Mouse (Mus musculus): ENCODE results near the gene Lbp. TPM values are rescaled to one million over a fixed set of nuclear protein-coding genes. Genes with fewer than 3 reads are reported as not detected.

Lbp gene
- 1 to 10 TPM in 1 of 2 experiments, under 1 TPM in 1; 0.86 to 2.8 TPM for total RNA-seq (2021)
- long read RNA-seq, partial matches to known transcripts, result 1 of 4 reads
- long read RNA-seq, other reads (novel, unspliced or antisense), result 0 of 4 reads

DNA sequence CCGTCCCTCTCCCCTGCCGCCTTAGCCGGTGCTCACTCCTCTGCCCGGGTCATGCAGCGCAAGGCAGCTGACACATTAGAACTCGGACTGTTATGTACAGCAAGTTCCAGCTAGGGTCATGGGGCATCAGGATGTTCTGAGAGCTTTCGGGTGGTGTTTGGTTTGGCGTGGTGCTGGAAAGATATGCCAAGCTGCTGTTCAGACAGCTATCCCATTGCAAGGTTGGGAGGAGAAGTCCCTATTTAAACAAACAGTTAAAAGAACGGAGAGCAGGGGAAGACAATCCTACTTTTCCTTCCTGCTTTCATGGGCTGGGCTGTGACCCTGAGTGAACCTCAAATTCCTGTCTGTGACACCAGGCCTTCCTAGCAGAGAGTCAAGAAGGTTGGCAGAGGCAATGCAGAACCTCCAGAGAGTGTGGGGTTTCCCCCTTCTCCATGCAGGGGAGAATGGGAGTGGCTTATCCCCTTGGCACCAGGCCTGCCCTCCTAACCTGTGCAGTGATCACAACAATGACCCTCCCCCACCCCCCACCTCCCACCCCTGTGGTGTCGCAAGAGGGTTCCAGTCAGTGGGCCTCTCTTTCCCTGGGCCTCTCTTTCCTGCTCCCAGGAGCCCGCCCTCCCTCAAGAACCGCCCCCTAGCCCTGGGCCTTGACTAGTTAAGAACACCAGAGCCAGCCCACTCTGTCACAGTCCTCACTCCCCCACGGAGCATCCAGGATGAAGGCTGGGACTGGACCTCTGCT is at the start of gene Lbp:
TSS of gene Lbp (plus strand) at position 546 of the 748 bp plus-strand sequence.
- no peak for DNase-seq (ENCODE audit: low spot score in 2 of 2)

DNA sequence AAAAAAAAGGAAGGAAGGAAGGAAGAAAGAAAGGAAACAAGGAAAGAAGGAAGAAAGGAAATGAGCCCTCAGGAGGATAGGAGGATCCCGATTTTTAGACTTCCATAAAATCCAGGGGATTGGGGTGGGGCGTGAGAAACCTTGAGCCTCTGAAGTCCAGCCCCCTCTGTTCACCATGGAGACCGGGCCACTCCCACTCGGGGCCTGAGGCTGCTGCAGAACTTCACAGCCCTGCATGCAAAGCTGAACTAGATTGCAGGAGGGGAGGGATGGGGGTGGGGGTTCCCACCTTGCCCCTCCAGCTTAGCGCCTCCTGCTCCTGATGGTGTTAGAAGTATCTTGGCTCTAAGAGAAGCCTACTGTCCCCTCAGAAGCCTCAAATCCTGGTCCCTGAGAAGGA is 49.4 kb upstream of the Lbp start:
- DNase-seq (ENCODE audit: low spot score in 2 of 2), result no peak

DNA sequence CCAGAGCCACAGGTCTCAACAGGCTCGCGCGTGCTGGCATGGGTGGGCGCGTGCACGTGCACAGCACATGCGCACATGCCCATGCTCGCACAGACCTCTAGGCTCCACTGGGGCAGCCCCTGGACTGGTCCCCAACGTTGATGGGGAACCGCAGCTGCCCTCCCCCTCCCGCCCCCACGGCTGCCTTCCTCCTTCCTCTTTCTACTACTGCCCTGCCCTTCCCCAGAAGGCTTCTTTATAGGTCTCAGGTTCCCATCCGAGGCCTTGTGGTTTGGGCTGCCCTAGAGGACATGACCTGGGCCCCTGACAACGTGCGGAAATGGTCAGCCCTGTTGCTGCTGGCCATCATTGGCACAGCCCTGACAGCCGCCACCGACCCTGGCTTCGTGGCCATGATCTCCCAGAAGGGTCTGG is 48.3 kb upstream of the Lbp start, which contains the start of gene Bpi:
TSS of gene Bpi (plus strand) at position 90 of the 414 bp plus-strand sequence.
- DNase-seq (ENCODE audit: low spot score in 2 of 2), result no peak

DNA sequence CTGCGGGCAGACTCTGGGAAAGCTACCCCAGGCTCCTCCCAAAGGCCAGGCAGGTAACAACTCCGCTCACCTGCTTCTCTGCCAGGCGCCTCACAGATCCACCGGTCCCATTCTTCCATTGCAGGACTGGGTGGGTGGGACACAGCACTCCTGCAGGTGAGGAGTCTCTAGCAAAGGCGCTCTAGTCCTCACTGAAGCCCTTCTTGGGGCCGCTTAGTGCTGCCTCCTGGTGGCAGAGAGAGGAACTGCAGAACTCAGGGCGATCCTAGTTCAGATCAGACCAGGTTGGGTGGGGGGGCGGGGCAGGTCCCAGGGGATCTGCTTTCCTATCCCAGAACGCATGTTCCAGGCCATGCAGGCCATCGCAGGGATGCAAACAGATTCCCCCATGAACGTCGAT is 47.5 kb upstream of the Lbp start:
- DNase-seq (ENCODE audit: low spot score in 2 of 2), result peak in 1 of 2 experiments; percentile 57

DNA sequence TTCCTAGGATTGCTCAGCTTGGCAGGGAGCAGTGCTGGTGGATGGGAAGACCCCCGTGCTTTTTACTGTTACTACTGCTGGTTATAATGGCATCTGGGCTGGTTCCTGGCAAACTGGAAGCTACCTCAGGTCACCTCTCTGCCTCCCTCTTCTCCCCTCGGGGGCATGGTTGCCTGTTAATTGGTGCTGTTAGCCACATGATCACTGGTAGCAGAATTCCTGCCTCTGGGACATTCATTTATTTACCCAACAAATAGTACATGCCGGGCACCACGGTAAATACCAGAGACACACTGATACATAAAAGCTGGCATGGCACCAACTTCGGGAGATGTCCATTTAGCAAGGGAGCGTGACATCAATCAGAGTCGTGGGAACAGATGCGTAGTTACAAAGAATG is 46.8 kb upstream of the Lbp start:
- no peak for DNase-seq (ENCODE audit: low spot score in 2 of 2)

DNA sequence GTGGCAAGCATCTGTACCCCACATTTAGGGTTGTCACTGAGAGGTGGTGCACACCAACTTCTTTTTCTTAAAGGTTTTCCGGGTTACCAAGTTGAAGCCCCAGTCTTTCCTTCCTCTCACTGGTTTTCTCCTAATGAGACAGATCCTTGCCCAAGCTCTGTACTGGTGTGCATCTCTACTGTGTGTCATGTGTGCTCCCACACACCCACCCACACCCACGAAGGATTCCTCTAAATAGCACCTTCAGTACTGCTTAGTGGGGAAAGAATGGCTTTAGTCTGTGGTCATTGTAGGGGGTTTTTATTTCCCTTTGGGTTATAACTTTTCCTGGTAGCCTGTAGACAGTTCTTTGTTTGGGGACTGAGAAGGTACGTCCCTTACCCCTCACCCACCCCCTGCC is 41.4 kb upstream of the Lbp start:
- peak in 1 of 2 experiments; percentile 21 for DNase-seq (ENCODE audit: low spot score in 2 of 2)

DNA sequence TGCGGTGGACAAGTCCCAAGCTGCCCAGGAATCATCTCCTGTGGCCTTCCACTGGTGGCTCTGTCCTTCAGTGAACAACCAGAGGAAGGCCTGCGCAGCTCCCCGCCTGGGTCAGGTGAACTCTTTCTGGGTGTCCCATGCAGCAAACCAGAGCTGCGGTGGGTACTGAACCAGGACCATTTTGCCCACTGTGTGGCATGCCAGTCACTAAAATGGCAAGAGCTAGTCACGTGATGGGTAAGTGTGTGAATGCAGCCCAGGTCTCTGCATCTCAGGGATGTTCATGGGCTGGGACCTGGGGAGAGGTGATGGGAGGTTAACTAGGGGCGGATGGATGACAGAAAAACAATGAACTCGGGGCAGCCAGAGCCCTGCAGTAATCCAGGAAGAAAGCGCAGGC is 36.3 kb upstream of the Lbp start:
- no peak for DNase-seq (ENCODE audit: low spot score in 2 of 2)

DNA sequence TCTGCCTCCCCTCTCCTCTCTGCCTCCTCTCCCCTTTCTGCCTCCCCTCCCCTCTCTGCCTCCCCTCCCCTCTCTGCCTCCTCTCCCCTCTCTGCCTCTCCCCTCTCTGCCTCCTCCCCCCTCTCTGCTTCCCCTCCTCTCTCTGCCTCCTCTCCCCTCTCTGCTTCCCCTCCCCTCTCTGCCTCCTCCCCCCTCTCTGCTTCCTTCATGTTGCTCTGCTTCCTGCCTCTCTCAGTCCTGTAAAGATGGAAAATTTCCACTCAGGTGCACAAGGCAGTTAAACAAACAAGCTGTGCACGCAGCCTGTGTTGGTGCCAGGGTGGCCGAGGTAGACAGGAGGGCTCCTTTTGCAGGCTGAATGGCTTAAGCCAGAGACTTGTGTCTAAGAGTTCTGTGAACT is 32.6 kb upstream of the Lbp start:
- DNase-seq (ENCODE audit: low spot score in 2 of 2), result no peak

DNA sequence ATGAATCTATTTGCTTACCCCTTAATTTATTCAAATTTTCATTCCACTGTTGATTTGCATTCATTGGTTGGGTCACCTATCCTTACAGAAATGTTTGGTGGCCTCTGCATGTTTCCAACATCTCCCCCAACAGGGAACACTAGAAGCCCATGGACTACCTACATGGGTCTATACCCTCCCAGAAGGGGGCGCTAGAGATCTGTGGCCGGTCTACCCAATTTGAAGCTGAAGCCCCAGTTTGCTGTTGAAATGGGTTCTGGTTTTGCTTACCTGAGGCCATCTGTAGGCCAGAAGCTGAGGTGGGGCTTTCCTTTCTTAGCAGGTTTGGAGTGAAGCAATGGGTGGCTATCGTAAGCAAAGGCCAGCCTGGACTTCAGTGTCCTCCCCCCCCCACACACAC is 30.9 kb upstream of the Lbp start:
- DNase-seq (ENCODE audit: low spot score in 2 of 2), result no peak

DNA sequence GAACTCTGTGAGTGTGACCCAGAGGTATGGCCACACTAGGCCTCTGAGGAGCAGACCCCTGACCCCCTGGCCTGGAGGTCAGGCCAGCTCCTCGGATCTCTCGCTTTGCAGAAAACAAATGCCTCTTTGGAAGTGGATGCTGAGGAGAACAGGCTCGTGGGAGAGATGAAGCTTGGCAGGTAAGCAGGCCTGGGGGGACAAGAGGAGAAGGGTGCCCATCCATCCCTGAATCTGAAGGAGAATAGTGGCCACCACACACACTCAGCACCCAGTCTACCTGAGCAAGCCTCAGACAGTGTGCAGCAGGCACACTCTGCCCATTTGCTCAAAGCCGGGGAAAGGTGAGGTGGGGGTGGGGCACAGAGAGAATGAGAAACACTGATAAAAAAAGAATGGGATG is 30.5 kb upstream of the Lbp start:
- no peak for DNase-seq (ENCODE audit: low spot score in 2 of 2)

DNA sequence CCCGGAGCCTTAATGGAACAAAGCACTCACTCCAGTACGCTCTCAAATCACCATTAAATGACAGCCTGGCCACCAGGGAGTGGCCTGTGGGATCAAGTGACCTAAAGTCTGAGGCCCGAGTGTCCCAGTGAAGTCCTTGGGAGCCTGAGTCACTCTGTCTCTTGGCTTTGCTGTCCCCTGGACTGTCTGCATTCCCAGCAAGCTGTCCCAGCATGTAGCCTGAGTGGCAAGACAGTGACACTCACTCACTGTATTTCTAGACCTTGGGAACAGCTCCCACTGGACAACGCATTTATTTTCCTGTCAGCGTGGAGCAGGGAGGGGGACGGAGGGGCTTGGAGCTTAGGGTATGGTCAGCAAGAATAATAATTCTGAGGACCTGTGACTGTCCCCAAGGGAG is 29.8 kb upstream of the Lbp start:
- no peak for DNase-seq (ENCODE audit: low spot score in 2 of 2)

DNA sequence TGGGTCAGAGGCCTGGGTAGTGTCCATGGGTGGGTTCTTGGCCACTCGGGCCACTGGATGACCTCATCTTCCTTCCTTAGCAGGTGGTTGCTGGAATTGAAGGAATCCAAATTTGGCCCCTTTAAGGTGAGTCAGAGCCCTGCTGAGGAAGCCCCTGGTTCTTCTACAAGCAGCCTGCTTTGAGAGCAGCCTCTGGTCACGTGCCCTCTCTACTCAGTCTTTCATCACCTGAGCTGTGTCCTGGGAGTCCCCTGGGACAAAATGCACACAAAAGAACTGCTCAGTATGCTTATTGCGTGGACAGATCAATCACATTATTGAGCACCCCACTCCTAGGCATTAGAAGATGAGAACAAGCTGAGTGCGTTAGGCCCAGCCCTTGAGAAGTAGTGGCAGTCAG is 29.4 kb upstream of the Lbp start:
- DNase-seq (ENCODE audit: low spot score in 2 of 2), result no peak

DNA sequence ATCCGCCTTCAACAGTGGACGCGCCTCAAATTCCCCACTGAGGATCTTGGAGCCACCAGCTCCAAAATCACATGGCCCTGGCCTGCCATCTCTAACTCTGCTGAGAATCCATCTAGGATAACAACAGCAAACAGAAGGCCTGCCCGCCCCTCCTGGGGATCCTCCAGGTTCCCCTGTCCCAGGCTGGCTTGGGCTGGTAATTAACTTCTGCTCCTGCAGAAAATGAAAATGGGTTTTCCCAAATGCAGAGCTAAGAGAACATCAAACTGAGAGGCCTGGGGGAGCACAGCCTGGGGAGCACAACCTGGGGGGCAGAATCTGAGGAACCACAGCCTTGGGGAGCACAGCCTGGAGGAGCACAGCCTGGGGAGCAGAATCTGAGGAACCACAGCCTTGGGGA is 26.6 kb upstream of the Lbp start:
- no peak for DNase-seq (ENCODE audit: low spot score in 2 of 2)

DNA sequence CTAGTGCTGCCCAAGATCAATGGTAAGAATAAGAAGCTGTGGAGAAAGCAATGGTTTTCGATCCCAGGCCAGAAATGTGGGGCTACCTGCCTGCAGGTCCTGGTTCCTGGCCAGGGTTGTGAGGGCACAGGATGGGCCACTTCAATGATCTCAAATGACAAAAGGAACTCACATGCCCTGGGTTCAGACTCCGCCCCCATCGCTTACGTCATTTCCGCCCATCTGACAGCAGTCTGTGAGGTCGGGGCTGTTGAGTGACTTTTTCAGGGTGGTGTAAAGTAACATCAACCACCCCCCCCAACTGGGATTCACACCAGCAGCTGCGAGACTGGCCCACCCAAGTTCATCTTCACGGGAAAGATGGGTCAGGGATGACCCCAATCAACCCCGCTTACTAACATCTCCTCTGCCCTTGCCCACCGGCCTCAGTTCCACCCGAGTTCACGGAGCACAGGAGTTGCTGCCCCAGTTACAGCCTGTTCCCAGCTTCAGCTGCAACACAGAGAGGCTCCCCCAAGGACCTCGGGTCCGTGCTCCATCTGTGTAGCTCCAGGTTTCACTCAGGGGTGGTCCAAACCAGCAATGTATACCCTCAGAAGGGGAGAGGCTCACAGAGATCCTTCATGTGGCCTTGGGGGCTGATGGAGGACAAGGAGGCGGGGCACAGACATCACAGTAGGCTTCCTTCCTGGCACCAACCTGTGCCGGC is 24.6 kb upstream of the Lbp start:
- DNase-seq (ENCODE audit: low spot score in 2 of 2), result no peak

DNA sequence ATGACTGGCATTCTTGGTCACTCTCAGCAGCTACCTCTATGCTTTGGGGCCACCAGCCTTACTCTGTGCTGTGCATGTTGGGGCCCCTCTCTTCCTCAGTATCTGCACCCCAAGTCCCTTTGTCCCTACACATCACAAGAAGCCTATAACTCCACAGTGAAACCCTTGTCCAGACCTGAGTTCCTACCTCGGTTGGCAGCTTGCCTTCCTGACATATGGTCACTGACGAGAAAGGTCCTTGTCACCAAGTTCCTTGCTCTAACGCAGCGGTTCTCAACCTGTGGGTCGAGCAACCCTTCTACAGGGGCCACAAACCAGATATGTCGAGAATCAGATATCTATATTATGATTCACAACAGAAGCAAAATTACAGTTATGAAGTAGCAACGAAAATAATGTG is 23.2 kb upstream of the Lbp start:
- DNase-seq (ENCODE audit: low spot score in 2 of 2), result no peak

DNA sequence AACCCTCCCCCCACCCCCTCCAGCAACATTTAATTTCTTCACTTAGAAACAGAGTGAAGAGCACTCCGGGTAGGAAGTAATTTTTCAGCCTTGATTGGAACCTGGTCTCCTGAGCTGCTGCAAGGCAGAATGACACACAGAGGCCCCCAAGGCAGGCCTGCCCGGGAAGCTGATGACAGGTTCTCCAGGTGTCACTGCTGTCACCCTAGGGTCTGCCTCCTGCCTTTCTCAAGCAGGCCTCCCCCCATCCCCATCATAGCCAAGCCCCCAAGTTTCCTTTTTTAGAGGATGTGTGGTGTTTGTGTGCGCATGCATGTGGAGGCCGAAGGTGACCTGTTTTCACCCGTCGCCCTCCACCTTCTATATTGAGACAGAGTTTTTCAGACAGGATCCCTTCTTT is 22.5 kb upstream of the Lbp start:
- DNase-seq (ENCODE audit: low spot score in 2 of 2), result no peak

DNA sequence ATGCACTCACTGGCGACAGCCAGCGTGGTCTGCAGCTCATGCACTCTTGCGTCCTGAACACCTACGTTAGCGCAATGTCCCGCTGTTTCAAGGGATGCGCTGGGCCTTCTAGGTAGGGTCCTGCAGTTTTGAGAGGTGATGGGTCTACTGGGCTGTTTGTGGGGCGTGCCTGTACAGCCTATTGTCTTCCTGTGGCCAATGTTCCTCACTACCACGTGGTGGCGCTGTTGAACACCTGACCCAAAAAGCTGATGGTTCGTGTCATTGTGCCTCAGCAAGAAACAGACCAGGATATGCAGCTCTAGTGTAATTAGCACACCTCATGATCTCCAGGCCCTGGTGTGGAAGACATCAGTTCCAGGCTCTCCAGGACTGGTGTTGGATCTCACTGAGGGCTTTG is 21.7 kb upstream of the Lbp start:
- DNase-seq (ENCODE audit: low spot score in 2 of 2), result peak in 1 of 2 experiments; percentile 65

DNA sequence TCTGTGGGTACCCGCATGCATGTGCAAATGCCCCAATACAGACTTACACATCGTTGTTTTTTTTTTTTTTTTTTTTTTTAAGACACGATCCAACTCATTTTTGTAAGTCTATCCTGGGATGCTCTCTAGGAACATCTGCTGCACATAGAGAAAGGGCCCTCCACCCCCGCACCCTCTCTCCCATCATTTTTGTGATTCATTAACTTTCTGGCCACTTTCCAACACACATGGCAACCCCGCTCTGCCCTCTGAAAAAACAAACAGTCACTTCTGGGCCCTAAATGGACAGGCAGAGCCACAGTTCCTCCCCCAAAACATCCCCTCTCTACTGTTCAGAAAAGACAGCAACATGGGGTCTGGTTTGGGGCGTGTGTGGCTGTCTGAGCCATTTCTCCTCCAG is 20.6 kb upstream of the Lbp start:
- peak in 1 of 2 experiments; percentile 39 for DNase-seq (ENCODE audit: low spot score in 2 of 2)

DNA sequence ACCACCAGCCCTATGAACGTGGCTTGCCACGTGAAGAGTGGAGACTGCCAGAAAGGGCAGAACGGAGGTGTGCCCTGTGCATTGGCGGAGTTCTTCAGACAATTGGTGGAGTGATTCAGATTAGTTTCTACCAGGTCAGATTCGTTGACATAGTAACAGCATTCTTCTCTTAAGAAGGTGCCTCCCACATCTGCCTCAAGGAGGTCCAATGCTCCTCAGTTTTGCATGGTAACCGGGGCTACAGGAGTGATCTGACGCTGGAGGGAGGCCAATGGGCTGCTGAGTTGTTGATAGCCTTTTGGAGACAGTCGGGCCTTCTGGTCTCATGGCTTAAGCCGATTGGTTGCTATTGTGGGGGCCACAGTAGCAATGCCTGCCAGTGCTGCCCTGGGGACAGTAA is 10.6 kb upstream of the Lbp start:
- DNase-seq (ENCODE audit: low spot score in 2 of 2), result no peak

DNA sequence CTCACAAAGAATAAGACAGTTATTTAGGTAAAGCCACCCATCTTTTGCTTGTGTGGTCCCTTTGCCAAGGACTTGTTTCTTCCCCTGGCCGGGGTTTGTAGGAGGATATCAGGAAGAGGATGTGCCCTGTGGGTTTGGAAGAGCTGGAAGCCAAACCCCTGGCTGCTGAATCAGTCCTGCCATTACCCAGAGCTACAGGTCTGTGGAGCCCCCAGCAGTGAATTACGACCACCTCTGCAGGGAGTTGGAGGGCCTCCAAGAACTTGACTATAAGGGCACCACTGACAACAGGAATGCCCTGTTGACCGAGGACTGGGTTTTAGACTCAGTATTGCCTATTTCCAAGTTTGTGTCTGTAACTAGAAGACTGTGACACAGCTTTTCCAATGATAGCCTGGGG is 7.1 kb upstream of the Lbp start:
- DNase-seq (ENCODE audit: low spot score in 2 of 2), result no peak

DNA sequence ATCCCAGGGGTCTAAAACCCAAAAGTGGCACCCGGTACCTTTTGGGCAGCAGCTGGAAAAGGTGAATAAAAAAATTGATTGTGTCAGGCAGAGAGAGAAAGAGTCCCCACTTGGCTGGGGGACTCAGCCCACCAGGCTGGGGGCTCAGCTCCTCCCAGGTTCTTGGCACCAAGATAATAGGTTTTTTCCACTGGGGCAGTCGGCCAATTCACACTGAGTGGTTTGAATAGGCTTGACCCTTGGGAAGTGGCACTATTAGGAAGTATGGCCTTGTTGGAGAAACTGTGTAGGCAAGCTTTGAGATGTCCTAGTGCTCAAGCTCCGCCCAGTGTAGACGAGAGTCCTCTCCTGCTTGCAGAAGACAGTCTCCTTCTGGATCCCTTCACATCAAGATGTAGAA is 6.6 kb upstream of the Lbp start:
- no peak for DNase-seq (ENCODE audit: low spot score in 2 of 2)

DNA sequence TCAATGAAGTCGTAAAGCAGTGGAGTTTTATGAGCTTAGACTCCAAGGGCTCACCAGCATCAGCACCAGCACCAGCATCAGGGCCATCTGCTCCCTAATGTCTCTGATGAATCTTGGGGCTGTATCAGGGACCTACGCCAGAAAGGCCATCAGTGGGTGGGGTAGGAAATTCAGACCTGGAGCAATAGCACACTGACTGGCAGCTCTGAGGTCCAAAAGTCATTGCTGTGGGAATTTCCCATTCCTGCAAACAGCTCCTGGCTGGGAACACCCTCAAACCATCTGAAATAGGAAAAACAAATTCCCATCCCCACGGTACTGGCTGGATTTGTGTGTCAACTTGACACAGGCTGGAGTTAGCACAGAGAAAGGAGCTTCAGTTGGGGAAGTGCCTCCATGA is 3.5 kb upstream of the Lbp start:
- DNase-seq (ENCODE audit: low spot score in 2 of 2), result no peak

DNA sequence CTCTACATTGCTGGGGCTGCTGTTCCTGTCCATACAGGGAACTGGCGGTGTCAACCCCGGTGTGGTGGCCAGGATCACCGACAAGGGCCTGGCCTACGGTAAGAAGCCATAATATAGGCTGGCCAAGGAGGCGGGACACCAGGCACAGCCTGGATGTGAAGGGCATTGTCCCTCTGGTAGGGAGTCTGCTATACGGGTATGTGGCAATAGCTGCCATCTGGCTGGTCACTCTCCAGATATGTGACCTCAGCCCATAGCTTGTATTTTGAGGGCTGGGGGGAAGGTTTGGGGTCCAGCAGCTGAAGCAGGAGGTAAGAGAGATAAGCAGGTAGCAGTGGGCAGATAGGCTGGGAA is 380 bp downstream of the Lbp start:
- DNase-seq (ENCODE audit: low spot score in 2 of 2), result no peak
